Mouse (Mus musculus) adrenal gland, adult 10 weeks (tissue): Measurements from ENCODE around the gene Arfrp1. TPM values are rescaled to one million over a fixed set of nuclear protein-coding genes. Genes with fewer than 3 reads are reported as not detected.

Experiments used
- polyA plus RNA-seq: library from polyadenylated mRNA; stranded (reverse); fragments of 350-450 nt; fragmentation: Illumina TruSeq; extraction: RNeasy Lipid Tissue Mini Kit (QIAGEN cat#74804); gene quantifications from one replicate; pipeline ENCODE4 v1.2.3, GENCODE M21; 2014; ENCODE audit warnings: low read depth, low replicate concordance

Arfrp1 gene
- polyA plus RNA-seq, result 36.5 TPM

GRCm38 (mm10) chr2:181364860-181365596, at the start of gene Arfrp1, which contains the start of gene Zgpat:
TSS of gene Arfrp1 (minus strand) at chr2:181365404.
TSS of gene Zgpat (plus strand) at chr2:181364928.

GRCm38 (mm10) chr2:181379778-181380177, 14.6 kb upstream of the Arfrp1 start, which contains the start of gene Lime1:
TSS of gene Lime1 (plus strand) at chr2:181380078.

GRCm38 (mm10) chr2:181319248-181320102, 45.7 kb downstream of the Arfrp1 start, which contains the start of gene Rtel1:
TSS of gene Rtel1 (plus strand) at chr2:181319739.

GRCm38 (mm10) chr2:181314080-181314810, 51.0 kb downstream of the Arfrp1 start, which contains the start of gene Stmn3:
TSS of gene Stmn3 (minus strand) at chr2:181314500.

Other genes starting within 250 kb of the Arfrp1 start
- 2.5 TPM for gene Kcnq2, start 230.1 kb downstream of the Arfrp1 start, polyA plus RNA-seq
- gene Eef1a2, start 208.4 kb downstream of the Arfrp1 start, polyA plus RNA-seq, result 0.47 TPM
- 8.3 TPM for gene Ppdpf, start 178.2 kb downstream of the Arfrp1 start, polyA plus RNA-seq
- not detected for gene Ptk6, start 162.6 kb downstream of the Arfrp1 start, polyA plus RNA-seq
- gene Srms, start 152.2 kb downstream of the Arfrp1 start, polyA plus RNA-seq, result not detected
- gene Fndc11, start 145.4 kb downstream of the Arfrp1 start, polyA plus RNA-seq, result not detected
- gene Helz2, start 123.4 kb downstream of the Arfrp1 start, polyA plus RNA-seq, result 2.0 TPM
- 6.2 TPM for gene Gmeb2, start 77.4 kb downstream of the Arfrp1 start, polyA plus RNA-seq
- 3.5 TPM for gene Stmn3, start 50.9 kb downstream of the Arfrp1 start, polyA plus RNA-seq
- gene Rtel1, start 45.7 kb downstream of the Arfrp1 start, polyA plus RNA-seq, result 8.2 TPM
- 1.5 TPM for gene Zgpat, start 476 bp downstream of the Arfrp1 start, polyA plus RNA-seq
- not detected for gene Lime1, start 14.7 kb upstream of the Arfrp1 start, polyA plus RNA-seq
- gene Zbtb46, start 94.0 kb upstream of the Arfrp1 start, polyA plus RNA-seq, result 8.7 TPM
- not detected for gene Abhd16b, start 127.8 kb upstream of the Arfrp1 start, polyA plus RNA-seq
- gene Tpd52l2, start 131.7 kb upstream of the Arfrp1 start, polyA plus RNA-seq, result 77.2 TPM
- gene Dnajc5, start 155.1 kb upstream of the Arfrp1 start, polyA plus RNA-seq, result 47.9 TPM
- gene Uckl1, start 219.5 kb upstream of the Arfrp1 start, polyA plus RNA-seq, result 16.6 TPM
- gene Prpf6, start 226.5 kb upstream of the Arfrp1 start, polyA plus RNA-seq, result 40.8 TPM
- gene Zfp512b, start 227.4 kb upstream of the Arfrp1 start, polyA plus RNA-seq, result 5.6 TPM
- gene Samd10, start 233.8 kb upstream of the Arfrp1 start, polyA plus RNA-seq, result 9.0 TPM